Mouse (Mus musculus) lung, postnatal 36 days (tissue): ENCODE measurements at regions not wholly inside any gene's neighbourhood (a gene's known extent, or its start where the extent isn't known, plus 50 kb on each side); places are given as distances from the start of the nearest gene placed in this dataset.

Source experiments
- DNase-seq: peaks from one replicate; pipeline ENCODE4 v3.0.0; 2022; ENCODE audit warnings: mixed read lengths

DNA sequence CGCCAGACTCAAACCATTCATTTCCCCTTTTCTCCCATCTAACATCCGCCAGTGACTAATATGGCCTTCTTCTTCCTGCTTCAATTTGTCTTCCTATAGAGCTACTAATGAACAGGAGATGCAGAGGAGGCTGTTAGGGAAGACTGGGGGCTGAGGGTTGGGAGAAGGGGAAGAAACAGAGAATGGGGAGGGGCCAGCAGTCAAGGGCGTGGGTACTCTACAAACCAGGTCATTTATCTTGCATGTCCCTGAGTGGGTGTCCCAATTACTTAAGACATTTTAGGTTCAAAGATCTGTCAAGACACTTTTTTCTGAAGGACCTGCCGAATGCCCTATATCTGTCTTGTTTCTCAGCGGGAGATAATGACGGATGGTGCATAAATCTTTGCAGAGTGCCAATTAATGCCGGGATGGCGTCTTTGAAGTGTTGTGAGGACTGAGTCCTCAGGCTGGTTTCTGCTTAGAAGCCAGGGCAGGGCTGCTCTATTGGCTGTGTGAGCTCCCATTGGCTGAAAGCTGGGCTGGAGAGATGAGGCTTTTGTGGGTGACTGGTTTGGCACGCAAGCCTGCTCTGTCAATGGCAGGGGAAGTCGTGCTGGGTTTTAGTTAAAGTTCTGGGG, 294.7 kb upstream of the Ppp2r3a start:
- DNase-seq: no peak

DNA sequence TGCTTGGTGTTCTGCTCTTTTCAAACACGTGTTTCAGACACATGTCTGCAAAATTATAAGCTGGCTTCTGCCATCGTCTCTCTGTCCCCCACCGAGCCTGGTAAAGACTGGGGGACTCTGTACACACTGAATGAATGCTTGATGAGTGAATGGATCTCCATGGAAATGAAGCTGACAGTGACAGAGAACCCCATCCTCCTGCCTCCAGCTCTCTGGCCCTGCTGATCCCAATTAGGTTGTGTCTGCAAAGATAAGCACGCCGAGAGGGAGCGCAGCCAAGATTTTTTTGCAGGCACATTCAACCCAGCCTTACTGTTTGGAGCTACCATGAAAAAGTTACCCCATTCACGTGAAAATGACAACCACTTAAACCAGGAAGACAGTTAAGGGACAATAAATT, 266.5 kb upstream of the Ppp2r3a start:
- DNase-seq: no peak

DNA sequence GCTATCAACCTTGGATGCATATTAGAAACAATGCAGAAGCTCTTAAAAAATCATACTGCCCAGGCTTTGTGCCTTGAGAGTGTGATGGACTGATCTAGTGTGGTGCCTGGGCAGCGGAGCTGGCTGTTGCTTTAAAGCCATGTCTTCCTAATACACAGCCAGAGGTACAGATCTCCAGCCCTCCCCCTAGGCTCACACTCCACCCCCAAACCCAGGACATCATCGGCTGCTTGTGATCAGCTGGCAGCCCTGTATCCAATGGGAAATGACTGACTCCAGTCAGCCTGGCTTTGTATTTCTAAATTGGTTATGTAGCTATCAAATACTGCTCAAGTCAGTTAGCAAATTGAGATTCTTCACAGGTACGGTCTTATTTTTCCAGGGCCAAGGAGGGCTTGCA, 259.2 kb upstream of the Ppp2r3a start:
- DNase-seq: no peak

DNA sequence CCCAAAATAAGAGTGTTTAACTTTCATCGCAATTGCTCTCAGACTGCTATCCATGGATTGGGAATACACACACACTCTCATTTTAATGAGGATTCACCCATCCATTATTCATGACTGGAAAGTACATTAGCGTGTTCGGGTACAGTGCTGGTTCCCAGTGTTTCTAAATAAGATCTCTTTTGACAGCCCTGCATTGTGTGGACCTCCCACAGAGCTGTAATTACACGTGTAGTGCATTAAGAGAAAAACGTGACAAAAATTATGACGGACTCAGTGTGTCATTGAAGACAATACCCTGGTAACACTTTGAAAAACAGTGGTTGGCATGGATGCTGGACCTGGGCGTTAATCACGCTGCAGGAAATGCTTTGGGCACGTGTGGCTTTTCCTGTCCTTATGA, 257.6 kb upstream of the Ppp2r3a start:
- no peak for DNase-seq

DNA sequence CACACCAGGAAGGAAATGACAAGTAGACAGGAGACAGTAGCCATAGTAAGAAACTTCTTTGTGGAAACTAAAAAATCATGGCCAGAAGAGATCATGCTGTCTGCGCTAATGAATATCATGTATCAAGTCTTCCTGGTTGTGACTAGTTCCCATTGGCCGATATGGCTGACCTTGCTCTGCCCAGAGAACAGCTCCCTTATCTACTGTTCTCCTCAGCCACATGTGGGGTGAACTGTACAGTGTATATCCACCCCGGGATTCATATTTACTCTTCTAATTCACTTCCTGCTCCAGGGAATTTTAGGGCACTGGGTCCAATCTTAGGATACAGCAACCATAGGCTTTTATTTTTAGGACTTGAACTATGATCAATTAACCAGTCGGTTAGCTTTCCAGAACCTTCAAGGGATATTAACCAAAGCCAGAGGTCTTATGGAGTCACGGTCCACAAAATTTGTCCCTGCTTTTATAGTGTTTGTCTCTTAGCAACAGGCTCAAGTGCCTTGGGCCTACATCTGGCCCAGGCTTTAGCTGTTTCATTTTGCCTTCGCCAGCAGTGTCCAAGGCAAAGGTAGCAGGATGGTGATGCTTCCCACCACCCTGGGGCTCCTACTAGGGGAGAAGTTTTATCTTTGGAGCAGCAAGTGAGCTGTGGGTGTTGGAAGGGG, 255.6 kb upstream of the Ppp2r3a start:
- no peak for DNase-seq

DNA sequence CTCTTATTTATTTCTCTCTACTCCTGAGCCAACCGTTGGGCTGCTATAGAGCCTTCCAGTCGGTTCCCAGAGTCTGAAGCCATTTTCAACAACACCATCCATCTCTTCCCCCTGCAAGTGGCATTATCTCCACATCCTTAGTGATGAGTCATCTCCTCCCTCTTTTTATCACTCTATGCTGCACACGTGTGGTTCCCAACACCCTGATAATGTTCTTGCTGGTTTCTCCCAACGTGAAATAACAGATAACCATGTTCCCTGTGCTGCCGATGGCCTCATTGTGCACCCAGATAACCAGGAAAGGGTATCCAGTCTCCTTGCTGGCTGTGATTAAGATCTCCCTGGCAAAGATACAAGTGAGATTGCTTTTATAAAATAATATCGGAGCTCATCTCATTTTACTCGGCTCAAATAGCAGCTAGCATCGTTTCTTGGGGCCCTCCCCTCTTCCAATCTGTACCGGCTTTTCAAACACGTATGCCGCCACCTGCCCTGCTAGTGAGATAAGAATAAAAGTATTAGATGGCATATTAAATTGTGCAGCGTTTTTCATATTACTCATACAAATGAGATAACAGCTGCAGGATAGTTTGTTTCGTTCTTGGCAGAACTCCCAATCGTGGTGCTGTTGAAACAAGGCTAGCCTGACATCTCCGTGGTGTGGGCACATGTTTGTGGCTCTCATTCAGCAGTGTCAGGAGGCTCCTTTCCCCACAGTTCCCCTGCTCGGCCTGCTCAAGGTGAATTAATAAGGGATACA, 250.3 kb upstream of the Ppp2r3a start:
- DNase-seq: peak; percentile 26

DNA sequence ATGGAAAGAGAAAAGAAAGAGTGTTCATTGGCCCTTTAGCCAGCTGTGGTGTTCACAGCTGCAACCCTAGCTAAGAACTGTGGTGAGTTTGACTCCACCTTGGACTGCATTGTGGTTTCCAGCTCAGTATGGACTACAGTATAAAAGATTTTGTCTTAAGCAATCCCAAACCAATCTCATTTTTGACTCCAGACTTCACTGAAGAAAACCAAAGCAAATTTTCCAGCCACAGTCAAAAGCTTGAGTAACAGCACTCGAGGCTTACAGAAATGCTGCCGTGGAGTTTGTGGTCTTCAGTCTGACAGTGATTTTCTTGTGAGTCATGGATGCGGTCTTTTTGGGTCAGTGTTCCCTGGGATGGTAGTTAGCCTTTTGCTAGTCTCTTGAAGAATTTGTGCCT, 249.4 kb upstream of the Ppp2r3a start:
- no peak for DNase-seq

DNA sequence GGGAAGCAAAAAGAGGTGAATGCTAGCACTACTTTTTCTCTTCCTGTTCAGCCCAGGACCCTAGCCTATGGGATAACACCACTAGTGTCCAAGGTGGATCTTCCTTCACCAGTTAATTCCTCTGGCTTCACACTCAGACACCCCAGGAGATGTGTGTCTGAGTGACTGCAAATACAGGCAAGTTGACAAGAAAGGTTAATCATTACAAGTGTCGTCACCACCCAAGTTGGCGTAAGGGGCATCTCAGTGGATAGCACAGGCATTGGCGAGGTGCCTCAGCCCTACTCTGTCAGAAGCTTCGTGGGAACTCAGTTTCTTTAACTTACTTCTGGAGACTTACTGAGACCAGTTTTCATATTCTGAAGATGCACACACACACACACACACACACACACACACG, 247.1 kb upstream of the Ppp2r3a start:
- no peak for DNase-seq

DNA sequence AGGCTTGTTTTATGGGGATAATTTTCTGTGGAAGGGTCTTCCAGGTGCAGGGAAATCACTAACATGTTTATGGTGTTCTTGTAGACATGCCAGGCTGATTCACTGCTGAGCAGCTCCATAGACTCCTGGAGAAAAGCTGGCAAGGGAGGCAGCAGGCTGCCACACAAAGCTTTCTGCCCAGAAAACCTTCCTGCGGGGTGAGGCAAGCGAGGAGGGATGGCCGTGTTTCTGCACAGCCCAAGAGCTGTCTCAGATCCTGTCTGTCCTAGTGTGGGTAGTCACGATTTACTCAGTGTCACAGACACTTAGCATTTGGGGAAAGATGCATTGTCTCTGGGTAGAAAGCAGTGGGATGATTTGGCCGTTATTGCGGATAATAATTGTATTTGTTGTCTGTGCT, 244.2 kb upstream of the Ppp2r3a start:
- no peak for DNase-seq

DNA sequence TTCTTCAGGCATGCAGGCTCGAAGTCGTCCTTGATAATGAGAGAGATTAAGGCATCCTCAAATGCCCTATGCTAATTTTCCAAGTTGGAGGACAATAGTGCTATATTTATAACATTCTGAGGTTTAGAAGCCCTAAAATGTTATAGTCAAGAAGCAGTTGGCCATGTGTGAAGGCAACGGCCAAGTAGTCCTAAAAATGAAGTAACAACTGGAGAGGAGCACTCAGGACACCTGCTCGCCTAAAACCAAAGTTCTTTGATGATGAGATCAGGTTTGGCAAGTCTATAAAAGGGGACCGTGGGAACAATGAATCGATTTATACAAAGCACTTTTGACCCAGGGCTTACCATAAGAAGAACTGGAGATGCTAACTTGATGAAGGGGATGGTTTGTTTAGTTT, 237.4 kb upstream of the Ppp2r3a start:
- DNase-seq: no peak

DNA sequence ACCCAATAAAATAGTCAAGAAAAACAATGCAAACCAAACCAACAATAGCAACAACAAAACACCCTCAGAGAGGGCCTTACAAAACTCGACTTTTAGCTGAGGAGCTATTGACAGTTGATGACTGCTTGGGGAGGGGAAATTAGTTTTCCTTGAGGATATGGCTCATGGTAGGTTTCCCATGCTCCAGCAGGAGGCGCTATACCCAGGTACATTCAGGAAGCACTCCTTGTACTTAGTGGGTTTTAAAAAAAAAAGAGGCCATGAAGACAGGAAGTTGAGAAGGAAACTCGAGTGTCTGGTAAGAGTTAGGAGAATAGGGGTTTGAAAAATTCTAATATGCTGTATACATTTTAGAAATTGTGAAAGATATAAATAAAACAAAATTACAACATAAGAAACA, 224.6 kb upstream of the Ppp2r3a start:
- no peak for DNase-seq

DNA sequence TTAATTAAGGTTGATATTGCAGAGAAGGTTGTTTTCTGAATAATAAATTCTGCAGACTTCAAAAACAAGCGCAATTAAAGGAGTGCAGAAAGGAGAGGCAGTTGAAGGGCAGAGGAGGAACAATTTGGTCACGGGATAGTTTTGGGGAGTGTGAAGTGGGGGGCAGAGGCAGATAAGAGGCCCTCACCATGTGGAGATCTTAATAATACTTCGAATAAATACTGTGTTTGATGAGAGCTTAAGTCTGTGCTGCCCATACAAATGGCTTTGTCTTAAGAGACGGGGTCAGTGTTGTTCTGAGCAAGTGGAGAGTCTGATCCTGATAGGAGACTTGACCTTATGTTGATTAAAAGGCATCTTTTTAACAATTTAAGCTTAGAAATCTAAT, 221.5 kb upstream of the Ppp2r3a start:
- no peak for DNase-seq

DNA sequence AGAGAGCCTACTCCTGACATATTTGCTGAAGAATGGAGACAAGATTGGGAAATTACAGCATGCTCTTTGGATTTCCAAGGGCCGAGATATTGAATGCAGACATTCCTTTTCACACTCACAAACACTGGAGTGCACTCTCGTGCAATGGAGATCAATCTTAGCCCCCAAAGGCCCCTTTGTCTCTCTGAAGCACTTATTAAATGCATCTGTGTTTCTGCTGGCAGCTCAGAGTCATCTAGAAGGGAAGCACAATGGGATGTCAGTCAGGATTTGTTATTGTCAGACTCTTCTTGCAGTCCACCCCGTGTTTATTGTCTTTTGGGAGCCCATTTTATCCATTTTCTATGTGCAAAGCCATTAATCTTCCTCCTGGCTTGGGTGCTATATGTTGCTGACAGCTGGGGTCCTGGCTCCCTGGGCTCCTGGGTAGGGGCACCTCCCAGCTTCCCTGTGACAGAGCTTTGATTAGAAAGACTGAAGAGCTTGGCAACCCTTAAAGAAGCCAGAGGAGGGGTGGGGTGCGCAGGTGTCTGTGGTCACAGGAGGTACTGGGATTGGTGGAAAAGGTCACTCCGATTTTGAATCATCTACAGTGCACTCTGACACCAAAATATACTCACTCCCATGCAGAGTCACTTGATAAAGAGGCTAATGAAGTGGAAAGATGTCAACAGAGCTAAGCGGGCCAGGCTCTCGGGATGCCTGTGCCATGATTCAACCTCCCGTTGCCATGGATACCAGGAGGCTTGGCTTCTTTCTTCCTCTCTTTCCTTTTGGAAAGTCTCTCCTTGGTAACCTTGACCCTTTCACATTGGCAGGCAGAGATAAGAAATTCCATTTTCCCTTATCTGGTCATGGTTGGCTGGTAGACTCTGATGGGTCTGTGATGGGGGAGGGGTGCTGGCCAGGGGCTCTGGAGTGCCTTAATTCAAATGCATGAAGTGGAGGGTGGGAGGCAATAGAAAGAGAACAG, 220.8 kb upstream of the Ppp2r3a start:
- DNase-seq: peak; percentile 25

DNA sequence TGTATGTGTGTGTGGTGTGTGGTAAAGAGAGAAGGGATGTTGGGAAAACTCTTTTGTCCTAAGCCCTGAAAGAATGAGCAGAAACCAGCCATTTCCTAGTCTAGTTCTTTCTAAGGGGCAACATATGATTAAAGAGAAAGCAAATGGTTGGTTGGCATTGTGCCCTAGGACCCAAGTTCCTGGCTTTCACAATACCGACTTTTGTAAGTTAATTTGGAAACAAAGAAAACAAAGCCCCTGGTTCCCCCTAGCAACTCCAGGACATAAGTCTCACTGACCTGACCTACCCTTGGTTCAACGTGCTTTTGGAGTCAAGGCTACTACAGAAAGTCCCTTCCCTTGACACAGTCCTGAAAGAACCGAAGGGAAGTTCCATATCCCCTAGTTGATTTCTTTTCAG, 220.1 kb upstream of the Ppp2r3a start:
- no peak for DNase-seq

DNA sequence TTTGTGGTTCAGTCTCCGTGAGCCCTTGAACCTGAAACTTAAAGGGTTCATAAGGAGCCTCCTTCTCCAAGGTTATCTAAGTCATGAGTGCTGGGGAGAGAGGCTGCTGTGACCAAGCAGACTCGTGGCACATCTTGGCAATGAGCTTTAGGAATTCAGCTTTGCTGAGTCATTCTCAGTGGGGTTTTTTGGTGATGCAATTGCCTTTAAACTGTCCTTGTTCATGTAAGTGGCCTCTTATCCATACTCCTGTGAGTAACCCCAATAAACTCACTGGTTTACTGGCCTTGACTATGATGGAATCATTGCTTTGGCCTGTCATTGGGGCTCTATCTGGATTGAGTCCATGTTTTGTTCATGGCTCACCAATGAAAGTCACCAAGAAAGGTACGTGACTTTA, 218.2 kb upstream of the Ppp2r3a start:
- DNase-seq: no peak

DNA sequence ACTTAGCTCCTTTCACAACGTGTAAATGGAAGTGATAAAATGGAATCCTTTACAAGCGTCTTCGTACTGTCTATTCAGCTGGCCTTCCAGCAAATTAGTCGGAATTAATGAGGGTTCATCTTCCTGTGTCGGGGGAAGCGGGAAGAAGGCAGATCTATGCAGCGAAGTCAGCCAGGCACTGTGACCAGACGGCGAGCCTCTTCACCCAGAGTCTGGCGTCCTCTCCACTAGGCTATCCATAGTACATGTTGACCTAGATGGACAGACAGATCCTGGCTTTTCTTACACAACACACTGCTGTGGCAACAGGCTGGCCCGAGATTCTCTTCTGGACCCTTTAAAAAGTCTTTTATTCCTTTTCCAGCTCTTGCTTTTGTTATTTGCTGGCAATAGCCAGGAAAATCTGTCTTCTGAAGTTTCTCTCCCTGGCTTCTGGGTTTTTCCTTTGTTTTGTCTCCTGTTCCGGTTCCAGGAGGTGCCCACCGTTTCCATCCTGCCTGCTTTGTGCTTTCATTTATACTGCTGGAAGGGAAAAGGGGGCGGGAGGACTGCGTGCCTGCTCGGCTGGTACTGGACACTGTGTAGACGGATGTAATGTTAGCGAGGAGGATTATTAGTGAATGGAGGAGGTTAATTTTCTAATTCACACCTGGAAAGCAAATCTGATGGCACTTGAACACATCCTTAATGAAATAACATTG, 213.3 kb upstream of the Ppp2r3a start:
- DNase-seq: peak; percentile 23

DNA sequence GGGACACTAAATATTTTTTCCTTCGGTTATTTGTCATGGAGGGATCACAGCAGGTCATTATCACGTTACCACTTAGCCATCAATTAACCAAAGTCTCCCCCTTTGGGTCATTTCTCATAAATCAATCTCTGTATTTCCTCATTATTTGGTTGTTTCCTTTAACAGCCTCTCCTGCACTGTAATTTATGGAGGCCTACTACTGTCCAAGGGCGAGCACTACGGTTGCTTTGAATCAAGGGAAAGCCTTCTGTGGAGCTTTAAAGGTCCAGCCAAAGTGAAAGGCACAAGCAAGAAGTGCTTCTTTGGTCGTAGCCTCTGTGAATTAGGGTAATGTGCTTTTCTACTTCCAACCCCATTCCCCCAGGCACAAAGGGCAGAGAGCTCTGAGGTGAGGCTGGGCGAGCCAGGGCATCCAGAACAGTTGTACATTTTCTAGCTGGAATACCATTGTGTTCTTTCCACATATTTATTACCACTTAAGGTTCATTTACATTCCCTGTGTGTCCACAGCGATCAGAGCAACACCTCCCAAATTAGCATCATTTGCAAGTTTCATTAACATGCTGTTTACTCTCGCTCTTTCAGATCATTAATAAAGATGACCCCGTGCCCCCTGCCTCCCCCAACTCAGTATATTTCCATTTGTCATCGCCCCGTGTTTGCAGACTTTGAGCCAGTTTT, 207.5 kb upstream of the Ppp2r3a start:
- no peak for DNase-seq

DNA sequence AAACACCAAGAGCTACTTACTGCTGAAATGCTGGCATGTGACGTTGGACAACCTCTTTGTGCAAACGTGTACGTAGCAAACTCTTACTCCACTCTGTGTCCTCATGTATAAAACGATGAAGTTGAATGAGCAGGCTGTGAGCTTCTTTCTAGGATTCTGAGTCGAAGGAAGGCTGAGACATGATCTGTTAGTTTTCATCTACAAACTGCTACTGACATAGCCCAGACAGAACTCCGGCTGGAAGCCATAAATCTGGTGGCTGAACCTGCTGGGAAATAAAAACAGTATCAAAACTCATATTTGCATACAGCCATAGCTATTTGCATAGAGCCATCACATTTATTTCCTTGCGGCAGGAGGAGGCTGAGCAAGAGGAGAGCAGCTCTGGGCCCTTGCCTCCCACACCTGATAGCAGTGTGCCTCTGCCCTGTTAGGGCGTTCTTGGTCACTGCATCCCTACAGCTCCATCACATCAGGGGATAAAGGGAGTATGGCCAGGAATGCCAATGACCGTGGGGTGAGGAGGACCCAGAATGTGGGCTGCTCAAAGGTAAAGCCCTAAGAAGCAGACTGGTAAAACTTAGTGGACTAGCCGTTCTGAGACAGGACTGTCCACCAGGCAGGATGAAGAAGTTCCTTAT, 206.8 kb upstream of the Ppp2r3a start:
- no peak for DNase-seq

DNA sequence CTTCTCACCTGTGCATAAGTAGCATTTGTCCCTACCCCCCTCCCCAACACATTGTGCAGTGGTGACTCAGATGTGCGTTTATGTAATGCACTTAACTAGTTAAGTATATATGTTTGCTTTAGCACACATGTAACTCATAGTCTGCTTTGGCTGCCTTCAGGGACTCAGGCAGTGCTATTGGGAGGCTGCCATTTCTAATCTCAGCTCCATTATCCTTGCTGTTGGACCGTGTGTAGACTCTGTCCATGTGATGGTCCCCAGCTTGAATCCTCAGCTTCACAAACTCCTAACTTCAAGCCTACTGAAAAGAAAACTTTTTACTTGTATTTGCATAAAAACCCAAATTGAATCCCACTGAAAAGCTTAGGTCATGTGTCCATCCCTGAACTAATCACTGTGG, 194.7 kb upstream of the Ppp2r3a start:
- DNase-seq: no peak

DNA sequence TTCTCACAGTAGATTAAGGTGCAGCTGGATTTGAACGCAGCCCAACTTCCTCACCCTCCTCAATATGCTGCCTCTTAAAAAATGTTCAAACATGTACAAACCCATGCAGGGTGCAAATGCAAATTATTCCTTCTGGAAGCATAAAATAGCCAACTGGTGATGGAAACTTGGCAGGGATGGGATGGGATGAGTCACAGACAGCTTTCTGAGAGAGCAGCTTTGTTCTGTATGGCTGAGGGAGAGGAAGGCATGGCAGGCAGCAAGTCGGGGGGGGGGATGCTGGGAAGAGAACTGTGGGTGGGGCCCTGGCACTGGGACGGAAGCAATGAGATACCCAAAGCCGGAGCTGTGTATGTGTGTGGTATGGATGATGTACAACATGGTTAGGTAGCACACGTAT, 194.2 kb upstream of the Ppp2r3a start:
- peak; percentile 16 for DNase-seq

DNA sequence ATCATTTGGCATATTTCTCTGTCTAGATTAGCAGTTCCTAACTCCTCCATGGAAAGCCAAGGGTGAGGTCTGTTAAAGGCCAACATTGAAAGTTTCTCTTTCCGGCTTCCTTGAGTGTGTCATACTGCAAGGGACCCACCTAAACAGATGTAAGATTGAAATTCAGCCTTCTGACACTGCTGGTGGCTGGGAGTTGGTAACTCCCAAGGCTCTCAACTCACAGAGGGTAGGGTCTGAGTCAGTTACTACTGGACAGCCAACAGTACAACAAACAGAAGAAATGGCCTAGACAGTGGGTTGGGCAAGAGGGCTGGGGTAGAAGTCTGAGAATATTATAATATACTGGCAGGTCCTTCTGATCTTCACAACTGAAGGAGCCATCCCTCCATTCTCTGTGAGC, 193.7 kb upstream of the Ppp2r3a start:
- no peak for DNase-seq
